Mouse (Mus musculus) CH12.LX (cell line): ENCODE results near the gene Gpr39.

ENCODE experiments used
- CHD1 ChIP-seq: IDR thresholded peaks from 2 replicates; pipeline ENCODE4 v1.6.1; 2012; ENCODE audit warnings: low read depth, low read length, improper control_type of control experiment, inconsistent platforms
- CTCF ChIP-seq, 2 experiments: IDR thresholded peaks in 1 of 2; conservative IDR thresholded peaks in 1 of 2; 2 replicates each; pipeline ENCODE4 v1.5.1; 2011 to 2012; ENCODE audit warnings: low read depth in 2 of 2, low read length in 2 of 2, improper control_type of control experiment in 1 of 2, inconsistent platforms in 1 of 2, mild to moderate bottlenecking in 1 of 2, moderate library complexity in 1 of 2
- HCFC1 ChIP-seq: IDR thresholded peaks from 2 replicates; pipeline ENCODE4 v1.6.1; 2012; ENCODE audit warnings: low read depth, mild to moderate bottlenecking, inconsistent platforms, low read length, improper control_type of control experiment
- POLR2AphosphoS2 ChIP-seq: IDR thresholded peaks from 2 replicates; pipeline ENCODE4 v1.6.1; 2011; ENCODE audit warnings: low read depth, low read length, improper control_type of control experiment
- ZC3H11A ChIP-seq: IDR thresholded peaks from 2 replicates; pipeline ENCODE4 v1.6.1; 2012; ENCODE audit warnings: low read depth, mild to moderate bottlenecking, inconsistent platforms, low read length, improper control_type of control experiment

GRCm38 (mm10) chr1:125760696-125761025 is 83.9 kb downstream of the Gpr39 start:
- TF ChIP-seq CHD1, result no peak
- no peak for TF ChIP-seq CTCF (conservative IDR thresholded peaks at IDR 0.05 in 1 of 2, IDR thresholded peaks at IDR 0.05 in 1 of 2; ENCODE audit: low read depth in 2 of 2, low read length in 2 of 2)
- no peak for TF ChIP-seq POLR2AphosphoS2
- TF ChIP-seq HCFC1, result no peak
- TF ChIP-seq ZC3H11A, result no peak
